Mouse (Mus musculus) neural tube, embryonic 14.5 days (tissue): ENCODE measurements around the gene Glcci1. TPM values are rescaled to one million over a fixed set of nuclear protein-coding genes. Genes with fewer than 3 reads are reported as not detected.
A peak's percentile ranks its signal among the peaks of the same experiment; 100 is the strongest.

Experiments used
- ATAC-seq: fragments of 200-750 bp; cut with Nextera tagmentation; 2 replicates; pipeline ENCODE4 v1.8.0; 2017; ENCODE audit warnings: low read depth, mild to moderate bottlenecking, moderate TSS enrichment, moderate library complexity
- H3K27ac ChIP-seq: fragments of 300-500 bp; sonication (generic); 2 replicates; pipeline ENCODE4 v1.5.1; 2014; ENCODE audit warnings: low read depth, mild to moderate bottlenecking, control low read depth, low read length, moderate library complexity, mixed read lengths
- H3K27me3 ChIP-seq: fragments of 300-500 bp; sonication (generic); 2 replicates; pipeline ENCODE4 v1.6.1; 2014; ENCODE audit warnings: low read length; ENCODE audit not compliant: control insufficient read depth, insufficient read depth
- H3K36me3 ChIP-seq: fragments of 300-500 bp; sonication (generic); 2 replicates; pipeline ENCODE4 v1.6.1; 2014; ENCODE audit warnings: low read length, mixed read lengths; ENCODE audit not compliant: control insufficient read depth, insufficient read depth
- H3K4me1 ChIP-seq: fragments of 300-500 bp; sonication (generic); 2 replicates; pipeline ENCODE4 v1.6.1; 2014; ENCODE audit warnings: low read length; ENCODE audit not compliant: control insufficient read depth, insufficient read depth
- H3K4me2 ChIP-seq: fragments of 300-500 bp; sonication (generic); 2 replicates; pipeline ENCODE4 v1.6.1; 2014; ENCODE audit warnings: mild to moderate bottlenecking, low read depth, low read length, control low read depth
- H3K4me3 ChIP-seq: fragments of 300-500 bp; sonication (generic); 2 replicates; pipeline ENCODE4 v1.5.1; 2014; ENCODE audit warnings: low read depth, low read length, control low read depth, mixed read lengths
- H3K9ac ChIP-seq: fragments of 300-500 bp; sonication (generic); replicated peaks from 2 replicates; pipeline ENCODE4 v1.6.1; 2014; ENCODE audit warnings: low read depth, mild to moderate bottlenecking, control low read depth, low read length, mixed read lengths
- H3K9me3 ChIP-seq: fragments of 300-500 bp; sonication (generic); 2 replicates; pipeline ENCODE4 v1.6.1; 2016; ENCODE audit warnings: low read length; ENCODE audit not compliant: control insufficient read depth
- WGBS: fragments of 180-500 bp; shearing (Covaris S2); extraction: QIAGEN DNeasy Blood & Tissue Kit; methylation state at CpG from one replicate; pipeline ENCODE4 v1.1.7; 2014; 5-methylcytosine and 5-hydroxymethylcytosine counted together
- polyA plus RNA-seq: library from polyadenylated mRNA; unstranded; fragments of >200 nt; fragmentation: Nextera tagmentation; extraction: Ambion mirVana; gene quantifications from 2 replicates; pipeline ENCODE4 v1.2.1, GENCODE M21; 2014

Glcci1 gene
- polyA plus RNA-seq, 1 experiment from 2014 or later: 11.3 TPM

DNA sequence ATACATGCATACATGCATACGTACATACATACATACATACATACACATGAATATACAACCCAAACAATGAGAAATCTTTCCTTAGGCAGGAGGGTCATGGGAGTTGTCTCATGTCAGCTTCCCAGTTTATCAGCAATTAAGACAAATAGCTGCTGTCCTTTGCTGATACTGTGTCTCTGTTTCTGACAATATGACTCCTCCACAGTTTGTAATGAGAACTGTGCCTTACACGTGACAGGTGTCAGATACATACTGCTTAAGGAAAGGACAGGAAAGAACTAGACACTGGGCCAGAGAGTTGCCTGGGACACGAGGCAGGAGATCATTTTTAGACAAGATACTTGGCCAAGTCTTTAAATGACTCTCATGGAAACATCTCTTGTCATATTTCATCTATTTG, 35.1 kb upstream of the Glcci1 start:
- Histone ChIP-seq H3K27ac (no peak overlapping the region), H3K9ac (no peak overlapping the region), H3K4me2 (no peak overlapping the region), H3K27me3 (no peaks in the 10 kb centered on the region), H3K9me3 (no peaks in the 10 kb centered on the region), H3K4me3 (no peak overlapping the region), H3K36me3 (no peaks in the 10 kb centered on the region), H3K4me1 (no peaks in the 10 kb centered on the region)
- ATAC-seq: no peak
- WGBS: 83% methylated on average over 3 of the region's 3 CpGs

- no peak overlapping the region for H3K9ac ChIP-seq
- H3K9me3 ChIP-seq: no peaks in the 10 kb centered on the region
- H3K36me3 ChIP-seq: no peaks in the 10 kb centered on the region
- WGBS: 96% methylated on average over 4 of the region's 4 CpGs
- H3K4me2 ChIP-seq: no peak overlapping the region
- no peak for ATAC-seq
- no peak overlapping the region for H3K27ac ChIP-seq
- H3K4me1 ChIP-seq: no peaks in the 10 kb centered on the region
- no peaks in the 10 kb centered on the region for H3K27me3 ChIP-seq
- H3K4me3 ChIP-seq: no peak overlapping the region
Observed at GRCm38 (mm10) chr6:8474820-8475219, 34.6 kb upstream of the Glcci1 start.

DNA sequence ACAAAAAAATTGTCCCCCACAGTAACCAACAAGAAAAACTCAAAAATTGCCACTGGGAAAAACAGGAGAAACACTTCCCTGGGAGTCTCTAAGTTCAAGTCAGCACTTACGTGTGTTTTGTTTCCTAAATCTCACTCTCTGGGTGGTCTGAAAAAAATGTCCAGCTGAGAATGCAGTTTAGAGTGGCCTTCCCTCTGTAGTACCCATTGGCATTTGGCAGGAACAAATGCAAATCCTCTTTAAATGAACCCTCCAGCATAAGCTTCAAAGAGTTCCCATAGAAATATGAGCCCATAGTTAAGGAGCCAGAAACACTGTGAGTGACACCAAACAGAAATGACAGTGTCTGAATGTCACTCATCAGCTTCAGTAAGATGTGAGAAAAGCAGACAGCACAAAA, 30.2 kb upstream of the Glcci1 start:
- Histone ChIP-seq H3K9ac (no peak overlapping the region), H3K27ac (no peak overlapping the region), H3K36me3 (no peaks in the 10 kb centered on the region), H3K4me1 (no peaks in the 10 kb centered on the region), H3K27me3 (no peaks in the 10 kb centered on the region), H3K4me3 (no peak overlapping the region), H3K4me2 (no peak overlapping the region), H3K9me3 (no peaks in the 10 kb centered on the region)
- 55% methylated on average over 1 of the region's 1 CpGs for WGBS
- ATAC-seq: no peak

DNA sequence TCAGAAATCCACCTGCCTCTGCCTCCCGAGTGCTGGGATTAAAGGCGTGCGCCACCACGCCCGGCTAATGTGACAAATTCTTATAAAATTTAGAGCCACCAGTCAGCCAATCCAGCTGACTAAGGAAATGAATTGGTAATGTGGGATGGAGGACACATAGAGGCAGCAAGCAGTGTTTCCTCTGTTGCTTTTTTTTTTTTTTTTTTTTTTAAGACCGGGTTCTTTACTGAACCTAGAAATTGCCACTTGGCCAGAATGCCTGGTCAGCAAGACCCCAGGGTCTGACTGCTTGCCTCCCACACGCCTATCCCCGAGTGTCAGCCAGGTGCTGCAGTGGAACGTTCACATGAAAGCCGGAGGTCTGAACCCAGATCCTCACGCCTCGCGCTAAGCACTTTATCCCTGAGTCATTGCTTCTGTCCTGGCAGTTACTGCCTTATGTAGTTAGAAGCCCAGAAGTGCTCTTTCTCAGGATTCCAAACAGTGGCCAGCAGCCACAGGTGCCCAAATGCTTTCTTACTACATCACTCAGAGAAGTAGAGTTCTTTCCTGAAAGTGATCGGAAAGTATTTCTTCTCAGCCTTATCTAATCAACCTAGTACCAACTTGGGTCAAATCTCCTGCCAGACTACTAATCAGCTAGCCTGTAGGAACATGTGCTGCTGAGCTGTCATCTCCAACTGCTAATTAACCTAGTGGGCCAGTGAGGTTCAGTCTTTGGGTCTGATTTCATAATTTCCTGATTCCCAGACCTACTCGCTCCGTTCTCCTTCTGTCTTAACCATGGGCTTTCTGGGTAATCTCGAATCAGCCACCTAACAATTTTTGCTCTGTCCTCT, 24.7 kb upstream of the Glcci1 start:
- no peaks in the 10 kb centered on the region for H3K9me3 ChIP-seq
- H3K4me1 ChIP-seq: 0 out of 2 replicates have a peak, but pooled peaks cover 4% of the 10 kb centered on the region
- H3K4me3 ChIP-seq: no peak overlapping the region
- H3K27me3 ChIP-seq: no peaks in the 10 kb centered on the region
- no peak overlapping the region for H3K9ac ChIP-seq
- H3K27ac ChIP-seq: no peak overlapping the region
- WGBS: 93% methylated on average over 17 of the region's 17 CpGs
- H3K4me2 ChIP-seq: no peak overlapping the region
- ATAC-seq: no peak
- no peaks in the 10 kb centered on the region for H3K36me3 ChIP-seq

DNA sequence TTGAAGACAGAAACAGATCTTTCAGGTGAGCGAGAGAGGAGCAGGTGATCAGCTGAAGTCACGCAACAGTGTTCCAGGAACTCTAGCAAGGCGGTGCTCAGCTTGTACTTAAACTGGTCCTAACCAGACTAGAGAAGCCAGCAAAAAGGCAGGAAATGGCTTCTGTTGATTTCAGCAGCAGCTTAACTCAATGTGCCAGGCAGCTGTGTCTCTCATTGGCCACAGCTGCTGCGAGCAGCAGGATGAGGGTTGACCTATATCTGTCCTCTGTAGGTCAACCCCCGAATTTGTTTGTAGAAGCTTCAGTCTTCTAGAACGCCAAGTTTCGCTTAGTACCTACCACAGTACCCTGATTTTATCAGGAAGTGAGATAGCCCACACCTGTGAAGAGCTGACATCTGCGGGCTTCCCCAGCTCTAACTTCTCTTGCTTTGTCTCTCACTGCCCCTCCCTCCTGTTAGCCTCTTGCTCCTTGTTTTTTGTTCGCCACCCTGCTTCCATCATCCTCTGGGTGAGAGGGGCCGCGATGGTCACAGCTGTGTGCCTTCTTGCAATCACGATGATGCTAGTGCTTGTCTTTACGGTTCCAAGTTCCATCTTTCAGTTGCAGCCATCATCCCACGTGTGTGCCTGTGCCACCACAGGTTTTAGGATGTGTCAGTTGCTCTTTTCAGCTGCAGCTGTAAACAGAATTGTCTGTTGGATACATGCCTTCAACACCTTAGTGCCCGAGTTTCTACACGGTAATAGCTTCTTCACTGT, 23.8 kb upstream of the Glcci1 start:
- H3K36me3 ChIP-seq: no peaks in the 10 kb centered on the region
- ATAC-seq: peak; percentile 17; the same call in 1 of the 2 replicates
- H3K4me2 ChIP-seq: no peak overlapping the region
- H3K27ac ChIP-seq: no peak overlapping the region
- H3K4me3 ChIP-seq: no peak overlapping the region
- no peaks in the 10 kb centered on the region for H3K9me3 ChIP-seq
- no peak overlapping the region for H3K9ac ChIP-seq
- no peaks in the 10 kb centered on the region for H3K27me3 ChIP-seq
- H3K4me1 ChIP-seq: 0 out of 2 replicates have a peak, but pooled peaks cover 4% of the 10 kb centered on the region
- WGBS: 89% methylated on average over 16 of the region's 16 CpGs

DNA sequence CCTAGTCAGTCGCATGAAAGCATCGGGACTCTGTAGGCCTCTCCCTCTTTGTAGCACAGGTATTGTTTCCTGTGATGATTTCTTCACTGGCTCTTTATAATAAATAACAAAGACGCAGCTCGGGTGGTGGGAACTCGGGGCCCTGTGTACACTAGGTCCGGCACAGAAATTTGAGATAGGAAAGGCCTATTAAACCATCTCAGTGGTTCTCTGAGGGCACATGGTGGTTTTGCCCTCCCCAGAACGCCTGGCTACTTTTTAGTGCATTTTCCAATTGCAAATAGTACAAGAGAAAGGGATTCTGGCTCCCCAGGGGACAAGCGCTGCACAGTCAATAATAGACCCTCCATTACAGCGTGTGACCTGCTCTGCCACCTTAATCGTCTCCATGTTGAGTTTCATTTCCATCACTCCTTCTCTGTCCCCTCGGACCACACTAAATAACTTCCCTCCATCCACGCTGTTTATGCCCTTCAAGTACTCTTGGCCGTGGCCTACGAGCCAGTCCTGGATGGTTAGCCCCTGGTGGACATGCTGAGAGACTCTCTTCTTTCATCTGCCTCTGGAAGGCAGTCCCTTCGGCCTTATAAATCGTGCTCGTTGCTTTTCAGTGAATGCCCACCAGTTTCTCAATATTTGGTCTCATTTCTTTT, 22.9 kb upstream of the Glcci1 start:
- Histone ChIP-seq H3K9ac (no peak overlapping the region), H3K4me2 (no peak overlapping the region), H3K4me3 (no peak overlapping the region), H3K36me3 (no peaks in the 10 kb centered on the region), H3K27ac (no peak overlapping the region), H3K4me1 (0 out of 2 replicates have a peak, but pooled peaks cover 4% of the 10 kb centered on the region), H3K27me3 (no peaks in the 10 kb centered on the region), H3K9me3 (no peaks in the 10 kb centered on the region)
- ATAC-seq: peak; percentile 46; the same call in 1 of the 2 replicates
- 74% methylated on average over 17 of the region's 17 CpGs for WGBS

GRCm38 (mm10) chr6:8487044-8487853, 22.2 kb upstream of the Glcci1 start:
- Histone ChIP-seq H3K4me3 (no peak overlapping the region), H3K27me3 (no peaks in the 10 kb centered on the region), H3K9ac (no peak overlapping the region), H3K4me1 (0 out of 2 replicates have a peak, but pooled peaks cover 4% of the 10 kb centered on the region), H3K4me2 (no peak overlapping the region), H3K9me3 (no peaks in the 10 kb centered on the region), H3K27ac (no peak overlapping the region), H3K36me3 (no peaks in the 10 kb centered on the region)
- whole genome bisulfite sequencing: 64% methylated on average over 20 of the region's 20 CpGs
- no peak for ATAC-seq

GRCm38 (mm10) chr6:8488249-8488648, 21.2 kb upstream of the Glcci1 start:
- ATAC-seq: no peak
- Histone ChIP-seq H3K4me2 (no peak overlapping the region), H3K27ac (no peak overlapping the region), H3K4me3 (no peak overlapping the region), H3K9ac (no peak overlapping the region), H3K27me3 (no peaks in the 10 kb centered on the region), H3K4me1 (0 out of 2 replicates have a peak, but pooled peaks cover 4% of the 10 kb centered on the region), H3K36me3 (no peaks in the 10 kb centered on the region), H3K9me3 (no peaks in the 10 kb centered on the region)
- 73% methylated on average over 5 of the region's 5 CpGs for WGBS
